Mouse (Mus musculus) liver, embryonic 13.5 days (tissue): Measurements from ENCODE around the gene Mettl6. TPM values are rescaled to one million over a fixed set of nuclear protein-coding genes. Genes with fewer than 3 reads are reported as not detected.

Source experiments
- ATAC-seq: fragments of 200-750 bp; cut with Nextera tagmentation; 2 replicates; pipeline ENCODE4 v1.8.0; 2017; ENCODE audit warnings: low read depth, mild to moderate bottlenecking, moderate number of reproducible peaks, moderate library complexity
- DNase-seq: peaks from one replicate; pipeline ENCODE4 v3.0.0; 2022
- H3K27ac ChIP-seq: fragments of 300-500 bp; sonication (generic); 2 replicates; pipeline ENCODE4 v1.5.1; 2015; ENCODE audit warnings: moderate library complexity, mild to moderate bottlenecking, inconsistent platforms
- H3K27me3 ChIP-seq: fragments of 300-500 bp; sonication (generic); 2 replicates; pipeline ENCODE4 v1.6.1; 2015; ENCODE audit warnings: mild to moderate bottlenecking, inconsistent platforms
- H3K36me3 ChIP-seq: fragments of 300-500 bp; sonication (generic); 2 replicates; pipeline ENCODE4 v1.6.1; 2015; ENCODE audit warnings: mild to moderate bottlenecking, inconsistent platforms
- H3K4me1 ChIP-seq: fragments of 300-500 bp; sonication (generic); replicated peaks from 2 replicates; pipeline ENCODE4 v1.6.1; 2015; ENCODE audit warnings: inconsistent platforms
- H3K4me2 ChIP-seq: fragments of 300-500 bp; sonication (generic); 2 replicates; pipeline ENCODE4 v1.6.1; 2015; ENCODE audit warnings: inconsistent platforms, mild to moderate bottlenecking, moderate library complexity
- H3K4me3 ChIP-seq: fragments of 300-500 bp; sonication (generic); replicated peaks from 2 replicates; pipeline ENCODE4 v1.5.1; 2015; ENCODE audit warnings: mild to moderate bottlenecking, inconsistent platforms
- H3K9ac ChIP-seq: fragments of 300-500 bp; sonication (generic); 2 replicates; pipeline ENCODE4 v1.6.1; 2015; ENCODE audit warnings: mild to moderate bottlenecking, inconsistent platforms
- H3K9me3 ChIP-seq: fragments of 300-500 bp; sonication (generic); replicated peaks from 2 replicates; pipeline ENCODE4 v1.6.1; 2016; ENCODE audit warnings: inconsistent platforms
- WGBS: fragments of 180-500 bp; shearing (Covaris S2); methylation state at CpG from one replicate; pipeline ENCODE4 v1.1.7; 2015; ENCODE audit not compliant: insufficient replicate concordance; 5-methylcytosine and 5-hydroxymethylcytosine counted together
- polyA plus RNA-seq: library from polyadenylated mRNA; unstranded; fragments of >200 nt; fragmentation: Nextera tagmentation; extraction: Ambion mirVana; gene quantifications from 2 replicates; pipeline ENCODE4 v1.2.1, GENCODE M21; 2015

Gene Mettl6
- polyA plus RNA-seq, 1 experiment from 2014 or later, result 36.5 TPM

DNA sequence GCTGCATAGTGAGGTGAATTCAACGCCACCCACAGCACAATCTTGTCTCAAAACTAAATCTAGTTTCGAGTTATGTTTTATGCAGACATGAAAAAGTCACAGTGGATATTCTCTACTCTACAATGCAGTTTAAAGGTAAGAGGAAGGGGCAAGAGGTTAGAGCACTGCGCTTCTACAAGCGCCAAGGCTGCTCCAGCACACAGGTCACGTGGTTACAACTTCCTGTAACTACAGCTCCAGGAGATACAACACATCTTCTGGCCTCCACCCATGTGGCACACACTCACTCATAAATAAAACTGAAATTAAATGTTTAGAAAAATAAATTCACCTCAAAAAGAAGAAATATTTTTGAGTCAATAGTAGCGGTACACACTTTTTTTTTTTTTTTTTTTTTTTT, 54.1 kb downstream of the Mettl6 start:
- H3K27ac ChIP-seq, result no peak overlapping the region
- no peak overlapping the region for H3K4me3 ChIP-seq
- ATAC-seq (no peak), DNase-seq (no peak)
- no peak overlapping the region for H3K9ac ChIP-seq
- no peaks in the 10 kb centered on the region for H3K9me3 ChIP-seq
- no peak overlapping the region for H3K4me2 ChIP-seq
- H3K36me3 ChIP-seq, result no peaks in the 10 kb centered on the region
- H3K4me1 ChIP-seq, result peaks cover 15% of the 10 kb centered on the region
- WGBS, result 51% methylated on average over 6 of the region's 6 CpGs
- peaks cover 11% of the 10 kb centered on the region for H3K27me3 ChIP-seq

DNA sequence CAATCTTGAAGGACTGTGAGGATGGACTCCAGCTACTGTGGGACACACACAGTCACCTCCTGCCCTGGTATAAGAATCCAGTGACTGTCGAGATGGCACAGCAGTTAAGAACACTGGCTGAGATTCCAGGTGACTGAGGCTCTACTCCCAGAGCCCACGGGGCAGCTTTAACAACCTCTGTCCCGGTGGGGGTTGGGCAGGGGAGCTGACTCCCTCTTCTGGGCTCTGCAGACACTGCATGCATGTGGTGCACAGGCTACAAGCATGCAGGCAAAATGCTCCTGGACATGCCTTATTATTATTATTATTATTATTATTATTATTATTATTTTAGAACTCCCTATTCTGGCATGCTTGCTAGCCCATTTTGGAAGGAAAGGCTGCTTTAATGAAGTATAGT, 54.6 kb downstream of the Mettl6 start:
- ATAC-seq, result no peak
- H3K4me1 ChIP-seq, result peaks cover 20% of the 10 kb centered on the region

DNA sequence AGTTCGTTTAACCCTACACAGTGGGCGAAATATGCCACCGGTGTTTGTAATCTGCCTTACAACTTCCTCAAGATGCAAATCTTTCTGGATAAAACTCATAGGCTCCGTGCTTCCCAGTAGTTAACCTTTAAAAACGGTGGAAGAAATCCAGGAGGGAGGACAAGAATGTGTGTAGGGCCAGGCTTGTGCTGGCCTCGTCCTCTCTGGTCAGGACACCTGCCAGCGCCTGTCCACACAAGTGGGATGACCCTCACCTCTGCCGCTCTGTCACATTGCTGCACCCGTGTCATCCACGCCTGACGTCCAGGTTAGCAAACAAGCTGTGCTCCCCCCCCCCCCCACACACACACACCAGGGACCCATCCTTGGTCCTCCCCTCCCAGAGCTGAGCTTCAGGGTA, 55.6 kb downstream of the Mettl6 start:
- 72% methylated on average over 11 of the region's 11 CpGs for WGBS

More for the DNA sequence above, 54.6 kb downstream of the Mettl6 start:
- Histone ChIP-seq H3K27ac (no peak overlapping the region), H3K27me3 (peaks cover 16% of the 10 kb centered on the region), H3K9me3 (no peaks in the 10 kb centered on the region), H3K36me3 (no peaks in the 10 kb centered on the region), H3K9ac (no peak overlapping the region), H3K4me3 (no peak overlapping the region), H3K4me2 (no peak overlapping the region)
- 37% methylated on average over 3 of the region's 3 CpGs for WGBS
- DNase-seq, result no peak

DNA sequence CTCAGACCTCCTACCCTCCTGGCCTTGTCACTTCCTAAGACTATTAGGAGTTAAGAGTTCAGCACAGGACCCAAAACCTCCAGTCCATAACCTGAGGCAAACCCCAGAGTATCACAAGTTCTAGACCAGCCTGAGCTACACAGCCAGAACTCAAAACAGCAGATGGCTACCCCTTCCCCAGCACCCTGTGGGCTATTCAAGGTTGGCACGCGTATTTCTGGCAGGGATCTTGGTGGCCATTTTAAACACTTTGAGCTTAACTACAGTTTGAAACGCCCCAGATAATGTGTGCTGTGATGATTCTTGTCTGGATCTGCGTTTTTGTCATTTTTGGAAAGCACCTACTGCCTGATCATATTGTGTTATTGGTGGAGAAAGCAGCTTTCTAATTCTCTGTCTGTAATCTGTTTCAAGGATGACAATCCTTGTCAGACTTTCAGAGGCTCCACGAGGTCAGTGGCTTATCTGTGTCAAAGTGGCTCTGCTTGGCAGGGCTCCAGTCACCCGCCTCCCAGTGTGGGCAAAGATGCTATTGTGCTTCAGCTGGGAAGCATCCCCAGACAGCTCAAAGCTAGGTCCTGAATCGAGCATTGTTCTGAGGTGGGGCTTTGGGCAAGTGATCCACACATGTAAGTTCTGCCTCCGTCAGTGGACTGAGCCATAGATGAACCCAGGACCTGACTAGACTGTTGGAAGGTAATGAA, 56.9 kb downstream of the Mettl6 start:
- Histone ChIP-seq H3K4me1 (peaks cover 28% of the 10 kb centered on the region), H3K4me3 (no peak overlapping the region), H3K9ac (no peak overlapping the region), H3K27ac (no peak overlapping the region), H3K4me2 (no peak overlapping the region), H3K9me3 (no peaks in the 10 kb centered on the region), H3K27me3 (peaks cover 33% of the 10 kb centered on the region), H3K36me3 (no peaks in the 10 kb centered on the region)
- WGBS, result 60% methylated on average over 8 of the region's 8 CpGs
- DNase-seq, result no peak
- ATAC-seq, result no peak

More for the DNA sequence above, 55.6 kb downstream of the Mettl6 start:
- no peak for DNase-seq
- H3K36me3 ChIP-seq, result no peaks in the 10 kb centered on the region
- H3K4me2 ChIP-seq, result no peak overlapping the region
- no peak overlapping the region for H3K4me3 ChIP-seq
- H3K27me3 ChIP-seq, result peaks cover 25% of the 10 kb centered on the region
- no peak overlapping the region for H3K9ac ChIP-seq
- H3K27ac ChIP-seq, result no peak overlapping the region
- ATAC-seq, result no peak
- H3K4me1 ChIP-seq, result peaks cover 22% of the 10 kb centered on the region
- H3K9me3 ChIP-seq, result no peaks in the 10 kb centered on the region

DNA sequence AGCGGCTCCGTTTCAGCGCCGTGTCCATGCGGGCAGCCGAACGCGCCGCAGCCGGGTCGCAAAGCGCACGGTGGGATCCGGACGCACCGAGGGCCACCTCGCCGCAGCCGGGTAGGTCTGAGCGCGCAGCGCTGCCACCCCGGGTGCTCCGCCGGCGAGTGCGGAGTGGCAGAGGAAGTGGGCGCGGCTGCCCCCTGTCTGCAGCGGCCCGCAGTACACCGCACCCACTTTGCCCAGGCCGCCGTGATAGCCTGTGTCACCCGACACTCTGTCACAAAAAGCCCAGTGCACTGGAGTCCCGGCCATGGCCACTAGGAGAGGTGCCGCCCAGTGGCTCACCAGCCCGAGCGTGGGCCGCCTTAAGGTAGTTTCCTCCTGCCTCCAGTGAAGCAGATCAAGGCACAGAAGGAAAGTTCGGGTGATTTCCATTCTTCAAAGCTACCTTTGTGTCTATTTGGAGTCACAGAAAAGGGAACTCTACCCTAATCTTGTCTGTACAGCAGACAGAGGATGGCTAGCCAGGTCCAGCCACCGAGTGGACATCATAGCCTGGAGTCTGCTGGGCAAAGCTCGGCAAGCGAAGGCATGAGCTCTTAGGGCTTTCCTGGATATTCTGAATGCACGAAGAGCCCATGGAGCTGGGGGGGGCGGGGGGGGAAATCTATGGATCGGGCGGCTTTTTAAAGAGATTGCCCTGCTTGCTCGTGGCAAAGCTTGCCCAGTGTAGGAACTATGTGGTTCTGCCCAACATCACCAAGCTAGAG, 58.7 kb downstream of the Mettl6 start, which contains the start of gene Sh3bp5:
Gene Sh3bp5, minus strand, starts transcription at position 149 of the 764 bp plus-strand sequence.
- 8% methylated on average over 49 of the region's 49 CpGs for WGBS
- peak; percentile 84 for ATAC-seq

DNA sequence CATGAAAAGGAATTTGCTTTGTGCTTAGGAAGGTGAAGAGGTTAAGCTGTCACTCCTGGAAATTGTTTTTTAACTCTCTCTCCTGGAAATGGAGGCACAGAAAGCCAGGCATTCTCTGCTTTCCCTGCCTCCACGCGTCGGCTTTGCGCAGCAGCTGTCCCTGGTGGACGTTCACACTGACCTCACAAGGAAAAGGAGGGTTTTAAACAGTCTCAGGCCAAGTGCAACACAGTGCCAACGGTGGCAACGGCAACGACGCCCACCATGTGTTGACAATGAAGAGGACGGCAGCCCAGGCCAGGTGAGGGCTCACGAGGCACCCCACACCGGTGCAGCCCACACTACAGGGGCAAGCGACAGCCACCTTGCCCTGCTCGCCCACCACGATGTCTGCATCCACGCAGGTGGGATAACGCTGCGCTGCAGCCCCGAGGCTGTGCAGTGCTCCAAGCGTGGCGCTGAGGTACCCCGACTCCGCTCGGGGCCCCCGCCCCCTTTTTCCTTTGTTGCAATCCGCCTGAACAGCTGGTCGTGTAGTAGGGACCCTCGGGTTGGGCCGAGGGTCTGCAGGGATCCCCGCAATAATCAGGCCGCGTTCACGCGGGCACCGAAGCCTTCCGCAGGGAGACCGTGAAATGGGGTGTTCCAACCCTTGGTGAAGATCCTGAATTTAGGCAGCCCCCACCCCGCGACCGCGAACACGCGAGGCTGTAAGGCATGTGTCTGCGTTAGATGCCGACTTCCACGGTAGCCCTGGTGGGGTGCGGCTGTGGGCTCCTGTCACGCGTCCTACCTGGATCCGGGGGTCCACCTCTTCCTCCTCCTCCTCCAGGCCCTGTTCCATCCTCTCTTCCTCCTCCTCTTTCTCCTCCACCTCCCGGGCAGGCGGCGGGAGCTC, 59.6 kb downstream of the Mettl6 start:
- Histone ChIP-seq H3K27me3 (peaks cover 37% of the 10 kb centered on the region), H3K4me1 (peaks cover 50% of the 10 kb centered on the region), H3K4me3 (peak overlapping the region; percentile 67), H3K27ac (peak overlapping the region; percentile 71), H3K36me3 (no peaks in the 10 kb centered on the region), H3K4me2 (peak overlapping the region; percentile 85), H3K9me3 (no peaks in the 10 kb centered on the region), H3K9ac (peak overlapping the region; percentile 73)
- 4% methylated on average over 53 of the region's 53 CpGs for WGBS
- peak; percentile 16 for ATAC-seq
- no peak for DNase-seq

More for the DNA sequence above, 58.7 kb downstream of the Mettl6 start, which contains the start of gene Sh3bp5:
- DNase-seq, result peak; percentile 78
- Histone ChIP-seq H3K9ac (peak within 1 kb of the TSS; percentile 73), H3K4me1 (peaks cover 45% of the 10 kb centered on the region), H3K4me3 (peak within 1 kb of the TSS; percentile 67), H3K9me3 (no peaks in the 10 kb centered on the region), H3K4me2 (peak within 1 kb of the TSS; percentile 85), H3K27me3 (peaks cover 37% of the 10 kb centered on the region), H3K27ac (peak within 1 kb of the TSS; percentile 71), H3K36me3 (no peaks in the 10 kb centered on the region)

DNA sequence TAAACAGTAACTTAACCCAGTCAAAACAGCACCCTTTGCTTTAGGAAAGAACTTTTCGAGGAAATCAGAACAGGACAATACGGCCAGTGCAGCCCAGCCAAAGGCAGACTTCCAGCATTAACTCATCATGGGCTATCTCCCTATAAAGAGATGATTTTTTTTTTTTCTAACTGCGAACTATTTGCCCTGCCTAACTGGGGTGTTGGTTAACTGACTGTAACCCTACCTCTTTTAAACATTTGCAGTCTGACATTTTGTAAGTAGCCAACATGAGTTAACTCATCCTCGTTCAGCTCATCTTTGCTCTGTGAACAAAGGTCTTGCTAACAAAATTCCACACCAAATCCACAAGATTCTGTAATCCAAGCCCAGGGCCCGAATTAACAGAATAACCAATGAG, 60.4 kb downstream of the Mettl6 start:
- 61% methylated on average over 5 of the region's 5 CpGs for WGBS
- peaks cover 37% of the 10 kb centered on the region for H3K27me3 ChIP-seq
- ATAC-seq, result no peak
- peak overlapping the region; percentile 85 for H3K4me2 ChIP-seq
- H3K9me3 ChIP-seq, result no peaks in the 10 kb centered on the region
- no peak overlapping the region for H3K9ac ChIP-seq
- H3K27ac ChIP-seq, result peak overlapping the region; percentile 36
- H3K4me3 ChIP-seq, result 0 out of 2 replicates have a peak overlapping the region, but pooled peaks have one; percentile 11
- peaks cover 50% of the 10 kb centered on the region for H3K4me1 ChIP-seq
- no peaks in the 10 kb centered on the region for H3K36me3 ChIP-seq
- DNase-seq, result no peak

DNA sequence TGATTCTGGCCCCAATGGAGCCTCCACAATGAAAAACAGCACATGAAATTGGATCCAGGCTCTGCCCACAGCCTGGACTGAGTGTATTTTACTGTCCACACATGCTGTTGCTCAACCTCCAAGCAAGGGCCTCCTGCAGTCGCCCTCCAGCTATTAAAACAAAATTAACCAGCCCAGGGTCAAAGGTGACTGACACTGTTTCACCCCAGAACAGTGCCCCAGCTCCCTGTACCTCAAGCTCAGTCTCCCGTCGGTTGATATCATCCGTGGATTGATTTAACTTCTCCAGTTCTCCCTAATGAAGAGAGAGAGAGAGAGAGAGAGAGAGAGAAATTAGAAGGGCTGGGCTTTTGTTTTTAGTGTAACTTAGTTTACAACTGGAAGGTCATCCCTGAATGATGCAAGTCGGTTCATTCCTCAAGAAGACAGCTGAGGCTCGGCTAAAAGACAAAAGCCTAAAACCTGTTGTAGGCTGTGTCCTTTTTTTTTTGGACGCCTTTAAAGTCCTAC, 60.9 kb downstream of the Mettl6 start:
- no peaks in the 10 kb centered on the region for H3K9me3 ChIP-seq
- ATAC-seq (peak; percentile 47), DNase-seq (no peak)
- H3K4me2 ChIP-seq, result peak overlapping the region; percentile 85
- H3K9ac ChIP-seq, result no peak overlapping the region
- H3K27me3 ChIP-seq, result peaks cover 37% of the 10 kb centered on the region
- no peak overlapping the region for H3K4me3 ChIP-seq
- H3K27ac ChIP-seq, result peak overlapping the region; percentile 68; the same call in 1 of the 2 replicates
- WGBS, result 47% methylated on average over 7 of the region's 7 CpGs
- no peaks in the 10 kb centered on the region for H3K36me3 ChIP-seq
- H3K4me1 ChIP-seq, result peaks cover 53% of the 10 kb centered on the region

DNA sequence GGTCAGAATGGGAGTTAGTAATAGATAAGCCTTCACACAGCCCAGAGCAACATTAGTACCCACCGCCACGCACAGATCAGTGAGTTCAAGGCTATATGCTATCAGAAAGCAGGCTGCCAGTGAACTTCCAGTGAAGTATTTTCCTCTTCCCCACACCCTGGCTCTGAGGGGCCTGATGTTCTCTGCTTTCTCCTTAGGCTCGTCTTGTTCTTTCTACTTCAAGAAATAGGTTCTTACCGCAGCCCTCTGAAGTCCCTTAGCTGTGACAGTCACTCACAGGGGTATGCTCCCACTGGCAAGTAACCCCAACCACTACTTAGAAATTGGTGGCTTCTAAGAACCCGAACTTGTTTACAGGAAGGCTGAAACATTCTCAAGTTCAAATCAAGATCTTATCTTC, 61.7 kb downstream of the Mettl6 start:
- H3K9me3 ChIP-seq, result no peaks in the 10 kb centered on the region
- peaks cover 61% of the 10 kb centered on the region for H3K4me1 ChIP-seq
- WGBS, result 39% methylated on average over 5 of the region's 5 CpGs
- peak overlapping the region; percentile 68 for H3K27ac ChIP-seq
- ATAC-seq (no peak), DNase-seq (no peak)
- H3K4me3 ChIP-seq, result no peak overlapping the region
- peaks cover 37% of the 10 kb centered on the region for H3K27me3 ChIP-seq
- H3K4me2 ChIP-seq, result peak overlapping the region; percentile 85
- H3K36me3 ChIP-seq, result no peaks in the 10 kb centered on the region
- no peak overlapping the region for H3K9ac ChIP-seq

DNA sequence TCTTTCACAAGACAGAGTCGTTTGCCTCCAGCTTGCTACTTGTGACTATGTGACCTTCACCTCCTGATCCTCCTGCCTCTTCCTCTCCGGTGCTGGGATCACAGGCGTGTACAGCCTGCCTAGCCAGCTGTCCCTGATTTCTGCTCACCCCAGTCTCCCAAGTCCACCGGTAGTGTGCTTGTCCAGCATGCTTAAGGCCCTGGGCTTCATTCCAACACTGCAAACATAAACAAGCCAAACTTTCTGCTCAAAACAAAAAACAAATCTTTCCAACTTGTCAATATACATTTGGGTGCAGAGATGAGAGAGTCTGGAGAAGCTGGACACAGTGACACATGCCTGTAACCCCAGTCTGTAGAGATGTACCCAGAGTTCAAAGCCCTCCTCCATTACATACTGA, 62.4 kb downstream of the Mettl6 start:
- Histone ChIP-seq H3K9ac (peak overlapping the region; percentile 37; the same call in 1 of the 2 replicates), H3K27ac (peak overlapping the region; percentile 19; the same call in 1 of the 2 replicates), H3K4me1 (peaks cover 68% of the 10 kb centered on the region), H3K9me3 (no peaks in the 10 kb centered on the region), H3K4me3 (peak overlapping the region; percentile 30), H3K4me2 (peak overlapping the region; percentile 85), H3K27me3 (peaks cover 37% of the 10 kb centered on the region), H3K36me3 (no peaks in the 10 kb centered on the region)
- ATAC-seq, result no peak
- no peak for DNase-seq
- WGBS, result 23% methylated on average over 4 of the region's 4 CpGs
